Mouse (Mus musculus) CH12.LX (cell line): ENCODE results near the gene Tfec. TPM values are rescaled to one million over a fixed set of nuclear protein-coding genes. Genes with fewer than 3 reads are reported as not detected.

Experiments
- DNase-seq: peaks from one replicate; pipeline ENCODE4 v3.0.0-alpha.2; 2013; ENCODE audit errors: extremely low read depth
- H3K27ac ChIP-seq: 2 replicates; pipeline ENCODE4 v1.5.1; 2012; ENCODE audit warnings: low read depth, mild to moderate bottlenecking, control low read depth, moderate library complexity; ENCODE audit not compliant: insufficient read depth
- H3K27me3 ChIP-seq: replicated peaks from 2 replicates; pipeline ENCODE3; 2012; ENCODE audit warnings: inconsistent platforms
- H3K36me3 ChIP-seq, 2 experiments: replicated peaks in 1 of 2; 2 replicates each; pipeline versions ENCODE3 to v1.6.1; 2012; ENCODE audit warnings: inconsistent platforms in 1 of 2, low read length in 1 of 2, mild to moderate bottlenecking in 1 of 2, mixed read lengths in 1 of 2, moderate library complexity in 1 of 2; ENCODE audit not compliant: control insufficient read depth in 1 of 2, insufficient read depth in 1 of 2
- H3K4me1 ChIP-seq, 2 experiments: 2 replicates each; pipeline ENCODE4 v1.6.1; 2012; ENCODE audit warnings: inconsistent platforms in 1 of 2, moderate library complexity in 1 of 2; ENCODE audit not compliant: insufficient read depth in 2 of 2, control insufficient read depth in 1 of 2
- H3K4me2 ChIP-seq: 2 replicates; pipeline ENCODE4 v1.6.1; 2012; ENCODE audit warnings: low read depth, mild to moderate bottlenecking, control low read depth; ENCODE audit not compliant: poor library complexity, insufficient read depth, severe bottlenecking
- H3K4me3 ChIP-seq, 3 experiments: fragments of 150-350 bp in 1 of 3; sonication (generic) in 1 of 3; replicated peaks in 1 of 3; 2 replicates each; pipeline versions ENCODE3 to v1.5.1; 2011 to 2012; ENCODE audit warnings: low read depth in 2 of 3, low read length in 2 of 3, mild to moderate bottlenecking in 2 of 3, moderate library complexity in 2 of 3, control low read depth in 1 of 3, improper control_type of control experiment in 1 of 3, inconsistent platforms in 1 of 3, mixed read lengths in 1 of 3; ENCODE audit not compliant: poor library complexity in 1 of 3
- H3K79me2 ChIP-seq: replicated peaks from 2 replicates; pipeline ENCODE4 v1.6.1; 2012; ENCODE audit warnings: mild to moderate bottlenecking, moderate library complexity; ENCODE audit not compliant: control insufficient read depth, poor library complexity, insufficient read depth, severe bottlenecking; ENCODE audit errors: extremely low read depth
- H3K9ac ChIP-seq: 2 replicates; pipeline ENCODE4 v1.6.1; 2012; ENCODE audit warnings: low read depth, mild to moderate bottlenecking, control low read depth, moderate library complexity; ENCODE audit not compliant: insufficient read depth
- H3K9me3 ChIP-seq: replicated peaks from 2 replicates; pipeline ENCODE3; 2012; ENCODE audit warnings: low read length, inconsistent platforms, mixed read lengths
- CHD2 ChIP-seq: IDR thresholded peaks from 2 replicates; pipeline ENCODE4 v1.6.1; 2011; ENCODE audit warnings: low read length, improper control_type of control experiment
- CTCF ChIP-seq, 2 experiments: IDR thresholded peaks in 1 of 2; conservative IDR thresholded peaks in 1 of 2; 2 replicates each; pipeline ENCODE4 v1.5.1; 2011 to 2012; ENCODE audit warnings: low read depth in 2 of 2, low read length in 2 of 2, improper control_type of control experiment in 1 of 2, inconsistent platforms in 1 of 2, mild to moderate bottlenecking in 1 of 2, moderate library complexity in 1 of 2
- E2F4 ChIP-seq: IDR thresholded peaks from 2 replicates; pipeline ENCODE4 v1.6.1; 2011; ENCODE audit warnings: low read depth, low read length, improper control_type of control experiment; ENCODE audit not compliant: insufficient replicate concordance
- GABPA ChIP-seq: IDR thresholded peaks from 2 replicates; pipeline ENCODE4 v1.6.1; 2012; ENCODE audit warnings: low read depth, low read length, improper control_type of control experiment, inconsistent platforms; ENCODE audit not compliant: insufficient replicate concordance
- HCFC1 ChIP-seq: IDR thresholded peaks from 2 replicates; pipeline ENCODE4 v1.6.1; 2012; ENCODE audit warnings: low read depth, mild to moderate bottlenecking, inconsistent platforms, low read length, improper control_type of control experiment
- JUN ChIP-seq: IDR thresholded peaks from 2 replicates; pipeline ENCODE4 v1.6.1; 2011; ENCODE audit warnings: low read depth, mild to moderate bottlenecking, low read length, improper control_type of control experiment, moderate library complexity; ENCODE audit not compliant: insufficient read depth
- JUND ChIP-seq: conservative IDR thresholded peaks from 2 replicates; pipeline ENCODE4 v1.6.1; 2011; ENCODE audit warnings: low read depth, low read length, improper control_type of control experiment
- MAZ ChIP-seq: IDR thresholded peaks from 2 replicates; pipeline ENCODE4 v1.6.1; 2012; ENCODE audit warnings: low read depth, mild to moderate bottlenecking, inconsistent platforms, low read length, improper control_type of control experiment, moderate library complexity
- MEF2A ChIP-seq: IDR thresholded peaks from 2 replicates; pipeline ENCODE4 v1.6.1; 2014; ENCODE audit warnings: low read depth, mild to moderate bottlenecking, inconsistent platforms, low read length, improper control_type of control experiment, borderline replicate concordance
- MXI1 ChIP-seq: IDR thresholded peaks from 2 replicates; pipeline ENCODE4 v1.6.1; 2011; ENCODE audit warnings: mild to moderate bottlenecking, low read depth, low read length, improper control_type of control experiment
- NRF1 ChIP-seq: IDR thresholded peaks from 2 replicates; pipeline ENCODE4 v1.6.1; 2014; ENCODE audit warnings: low read depth, mild to moderate bottlenecking, inconsistent platforms, low read length, improper control_type of control experiment, moderate library complexity
- PAX5 ChIP-seq: IDR thresholded peaks from 2 replicates; pipeline ENCODE4 v1.6.1; 2012; ENCODE audit warnings: low read length, inconsistent platforms, mixed read lengths
- POLR2A ChIP-seq: IDR thresholded peaks from 2 replicates; pipeline ENCODE4 v1.6.1; 2011; ENCODE audit warnings: low read depth, mild to moderate bottlenecking, improper control_type of control experiment, low read length
- POLR2AphosphoS2 ChIP-seq: IDR thresholded peaks from 2 replicates; pipeline ENCODE4 v1.6.1; 2011; ENCODE audit warnings: low read depth, low read length, improper control_type of control experiment
- RAD21 ChIP-seq: IDR thresholded peaks from 2 replicates; pipeline ENCODE4 v1.6.1; 2011; ENCODE audit warnings: low read depth, mild to moderate bottlenecking, low read length, improper control_type of control experiment, moderate library complexity
- RCOR1 ChIP-seq: conservative IDR thresholded peaks from 2 replicates; pipeline ENCODE4 v1.6.1; 2012; ENCODE audit warnings: low read depth, mild to moderate bottlenecking, inconsistent platforms, low read length, improper control_type of control experiment
- SMC3 ChIP-seq: IDR thresholded peaks from 2 replicates; pipeline ENCODE4 v1.6.1; 2011; ENCODE audit warnings: low read depth, low read length, improper control_type of control experiment
- TCF12 ChIP-seq: IDR thresholded peaks from 2 replicates; pipeline ENCODE4 v1.6.1; 2014; ENCODE audit warnings: low read depth, mild to moderate bottlenecking, inconsistent platforms, low read length, improper control_type of control experiment
- UBTF ChIP-seq: IDR thresholded peaks from 2 replicates; pipeline ENCODE4 v1.6.1; 2012; ENCODE audit warnings: low read depth, mild to moderate bottlenecking, inconsistent platforms, low read length, improper control_type of control experiment, moderate library complexity
- USF1 ChIP-seq: IDR thresholded peaks from 2 replicates; pipeline ENCODE4 v1.6.1; 2014; ENCODE audit warnings: low read depth, mild to moderate bottlenecking, inconsistent platforms, low read length, improper control_type of control experiment
- ZKSCAN1 ChIP-seq: IDR thresholded peaks from 2 replicates; pipeline ENCODE4 v1.6.1; 2012; ENCODE audit warnings: low read depth, inconsistent platforms, low read length, improper control_type of control experiment, borderline replicate concordance
- dilution Hi-C: fragments of 300-500 bp; cut with MboI; formaldehyde crosslinking; loops from 2 replicates; pipeline ENCODE4 v1.14.3; 2020; ENCODE audit warnings: low sequenced_read_pairs; ENCODE audit not compliant: extremely low pct_unique_long_range_greater_than_20kb, extremely low pct_ligation_motif_present
- in situ Hi-C: fragments of 300-500 bp; cut with MboI; formaldehyde crosslinking; loops from 3 replicates; pipeline ENCODE4 v1.14.3; 2019; ENCODE audit warnings: low sequenced_read_pairs, low pct_ligation_motif_present, low pct_unique_long_range_greater_than_20kb, mixed read lengths
- polyA plus RNA-seq: library from polyadenylated mRNA; unstranded; fragments of >175 nt; gene quantifications from 2 replicates; pipeline ENCODE4 v1.2.1, GENCODE M21; 2012; ENCODE audit warnings: low read depth; ENCODE audit not compliant: insufficient read length
- total RNA-seq, 2 experiments: library from RNA; depleted of rRNA; stranded (reverse); fragments of 300-350 nt in 1 of 2; fragments of >200 nt in 1 of 2; gene quantifications; 2 replicates each; pipeline ENCODE4 v1.2.3; 2012 to 2014

Gene Tfec
- total and polyA plus RNA-seq, 3 experiments: not detected

DNA sequence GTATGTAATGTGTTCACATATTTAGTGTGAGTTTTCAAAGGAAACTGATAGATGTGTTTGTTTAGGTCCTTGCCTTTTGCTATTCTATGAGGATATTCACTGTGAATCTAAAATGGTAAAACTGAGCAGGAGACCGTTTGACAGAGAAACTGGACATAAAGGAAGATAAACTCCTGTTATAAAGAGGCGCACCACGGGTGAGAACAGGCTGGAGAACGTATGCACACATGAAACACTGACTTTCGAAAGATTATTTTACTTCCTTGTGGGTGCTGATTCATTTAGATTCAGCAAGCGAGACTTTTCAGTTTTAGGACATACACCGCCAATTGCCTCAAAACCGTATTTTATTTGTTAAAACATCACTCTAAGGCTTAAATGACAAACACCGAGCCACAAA, 43.3 kb downstream of the Tfec start:
- no peaks in the 10 kb centered on the region for H3K79me2 ChIP-seq
- peak overlapping the region; percentile 13; the same call in 1 of the 2 replicates for H3K4me2 ChIP-seq
- H3K36me3 ChIP-seq: no peaks in the 10 kb centered on the region
- DNase-seq: no peak
- no peak overlapping the region for H3K9ac ChIP-seq
- TF ChIP-seq UBTF: no peak
- no peak for TF ChIP-seq TCF12
- no peak for TF ChIP-seq SMC3
- no peak for TF ChIP-seq USF1
- no peak for TF ChIP-seq MXI1
- no peak for TF ChIP-seq CHD2
- no peak for TF ChIP-seq E2F4
- no peak for TF ChIP-seq CTCF (conservative IDR thresholded peaks at IDR 0.05 in 1 of 2, IDR thresholded peaks at IDR 0.05 in 1 of 2; ENCODE audit: low read depth in 2 of 2, low read length in 2 of 2)
- no peak for TF ChIP-seq MAZ
- TF ChIP-seq NRF1: no peak
- no peak for TF ChIP-seq POLR2AphosphoS2
- TF ChIP-seq ZKSCAN1: no peak
- H3K9me3 ChIP-seq: no peaks in the 10 kb centered on the region
- no peak overlapping the region for H3K27ac ChIP-seq
- no peaks in the 10 kb centered on the region for H3K27me3 ChIP-seq
- H3K4me1 ChIP-seq: no peaks in the 10 kb centered on the region
- H3K4me3 ChIP-seq: no peak overlapping the region
- dilution Hi-C loops: no loop called here
- in situ Hi-C loops: no loop called here

- Histone ChIP-seq H3K9me3 (no peaks in the 10 kb centered on the region), H3K27ac (no peak overlapping the region), H3K4me1 (no peaks in the 10 kb centered on the region), H3K4me3 (no peak overlapping the region), H3K27me3 (no peaks in the 10 kb centered on the region), H3K79me2 (no peaks in the 10 kb centered on the region), H3K9ac (no peak overlapping the region), H3K4me2 (no peak overlapping the region), H3K36me3 (no peaks in the 10 kb centered on the region)
- dilution Hi-C loops: no loop called here
- no peak for DNase-seq
- in situ Hi-C loops: no loop called here
- no peak for TF ChIP-seq GABPA
- no peak for TF ChIP-seq NRF1
- TF ChIP-seq MXI1: no peak
- TF ChIP-seq SMC3: no peak
- TF ChIP-seq POLR2AphosphoS2: no peak
- no peak for TF ChIP-seq JUND
- TF ChIP-seq PAX5: no peak
- TF ChIP-seq UBTF: no peak
- TF ChIP-seq RAD21: no peak
- no peak for TF ChIP-seq HCFC1
- TF ChIP-seq MEF2A: no peak
- TF ChIP-seq JUN: no peak
- no peak for TF ChIP-seq E2F4
- no peak for TF ChIP-seq POLR2A
- no peak for TF ChIP-seq ZKSCAN1
- no peak for TF ChIP-seq RCOR1
- TF ChIP-seq CHD2: no peak
Observed at GRCm38 (mm10) chr6:16846521-16846920, 51.7 kb downstream of the Tfec start.
